Mouse (Mus musculus): Measurements from ENCODE around the gene Mab21l1.

The Mab21l1 gene

GRCm38 (mm10) chr3:55782056-55782687 is at the start of gene Mab21l1:
Gene Mab21l1, plus strand, starts transcription at chr3:55782510.
- no peak for DNase-seq (ENCODE audit: low read depth in 2 of 2, low spot score in 2 of 2)

- DNase-seq (ENCODE audit: low read depth in 2 of 2, low spot score in 2 of 2) = no peak
Observed at GRCm38 (mm10) chr3:55733665-55734064, 48.6 kb upstream of the Mab21l1 start.

- DNase-seq (ENCODE audit: low read depth in 2 of 2, low spot score in 2 of 2) = no peak
Observed at GRCm38 (mm10) chr3:55741428-55741827, 40.9 kb upstream of the Mab21l1 start.

GRCm38 (mm10) chr3:55742218-55742617 is 40.1 kb upstream of the Mab21l1 start:
- no peak for DNase-seq (ENCODE audit: low read depth in 2 of 2, low spot score in 2 of 2)

- DNase-seq (ENCODE audit: low read depth in 2 of 2, low spot score in 2 of 2) = no peak
Observed at GRCm38 (mm10) chr3:55742654-55743053, 39.7 kb upstream of the Mab21l1 start.

- no peak for DNase-seq (ENCODE audit: low read depth in 2 of 2, low spot score in 2 of 2)
Observed at GRCm38 (mm10) chr3:55743885-55744284, 38.4 kb upstream of the Mab21l1 start.

GRCm38 (mm10) chr3:55750445-55751065 is 31.8 kb upstream of the Mab21l1 start:
- no peak for DNase-seq (ENCODE audit: low read depth in 2 of 2, low spot score in 2 of 2)

- DNase-seq (ENCODE audit: low read depth in 2 of 2, low spot score in 2 of 2) = no peak
Observed at GRCm38 (mm10) chr3:55751363-55751762, 30.9 kb upstream of the Mab21l1 start.

- DNase-seq (ENCODE audit: low read depth in 2 of 2, low spot score in 2 of 2) = no peak
Observed at GRCm38 (mm10) chr3:55752558-55752957, 29.8 kb upstream of the Mab21l1 start.

GRCm38 (mm10) chr3:55753872-55754271 is 28.4 kb upstream of the Mab21l1 start:
- DNase-seq (ENCODE audit: low read depth in 2 of 2, low spot score in 2 of 2) = no peak

GRCm38 (mm10) chr3:55754981-55755608 is 27.2 kb upstream of the Mab21l1 start:
- no peak for DNase-seq (ENCODE audit: low read depth in 2 of 2, low spot score in 2 of 2)

- DNase-seq (ENCODE audit: low read depth in 2 of 2, low spot score in 2 of 2) = no peak
Observed at GRCm38 (mm10) chr3:55755805-55756601, 26.3 kb upstream of the Mab21l1 start.

- no peak for DNase-seq (ENCODE audit: low read depth in 2 of 2, low spot score in 2 of 2)
Observed at GRCm38 (mm10) chr3:55756602-55757190, 25.6 kb upstream of the Mab21l1 start.

GRCm38 (mm10) chr3:55758297-55758696 is 24.0 kb upstream of the Mab21l1 start:
- no peak for DNase-seq (ENCODE audit: low read depth in 2 of 2, low spot score in 2 of 2)

GRCm38 (mm10) chr3:55763591-55763990 is 18.7 kb upstream of the Mab21l1 start:
- DNase-seq (ENCODE audit: low read depth in 2 of 2, low spot score in 2 of 2) = no peak

- DNase-seq (ENCODE audit: low read depth in 2 of 2, low spot score in 2 of 2) = no peak
Observed at GRCm38 (mm10) chr3:55768654-55769053, 13.7 kb upstream of the Mab21l1 start.

- DNase-seq (ENCODE audit: low read depth in 2 of 2, low spot score in 2 of 2) = no peak
Observed at GRCm38 (mm10) chr3:55769308-55769707, 13.0 kb upstream of the Mab21l1 start.

GRCm38 (mm10) chr3:55774203-55774602 is 8.1 kb upstream of the Mab21l1 start:
- DNase-seq (ENCODE audit: low read depth in 2 of 2, low spot score in 2 of 2) = no peak

GRCm38 (mm10) chr3:55775245-55775644 is 7.1 kb upstream of the Mab21l1 start:
- no peak for DNase-seq (ENCODE audit: low read depth in 2 of 2, low spot score in 2 of 2)

- DNase-seq (ENCODE audit: low read depth in 2 of 2, low spot score in 2 of 2) = no peak
Observed at GRCm38 (mm10) chr3:55775753-55776152, 6.6 kb upstream of the Mab21l1 start.

- DNase-seq (ENCODE audit: low read depth in 2 of 2, low spot score in 2 of 2) = no peak
Observed at GRCm38 (mm10) chr3:55777501-55777900, 4.8 kb upstream of the Mab21l1 start.

Measured in CD8-positive naive resting alpha-beta T cell, adult 2 months (primary cell).